Mouse (Mus musculus) spleen, adult 2 months (tissue): ENCODE measurements at regions not wholly inside any gene's neighbourhood (a gene's known extent, or its start where the extent isn't known, plus 50 kb on each side); places are given as distances from the start of the nearest gene placed in this dataset.

ENCODE experiments used
- CTCF ChIP-seq: fragments of 200-500 bp; IDR thresholded peaks from 2 replicates; pipeline ENCODE4 v1.5.1; 2011; ENCODE audit warnings: mild to moderate bottlenecking, inconsistent platforms; ENCODE audit not compliant: insufficient read depth, insufficient read length, insufficient replicate concordance; ENCODE audit errors: extremely low read depth
- POLR2A ChIP-seq: fragments of 200-500 bp; IDR thresholded peaks from 2 replicates; pipeline ENCODE4 v1.6.1; 2011; ENCODE audit warnings: low read depth, low read length, inconsistent platforms

DNA sequence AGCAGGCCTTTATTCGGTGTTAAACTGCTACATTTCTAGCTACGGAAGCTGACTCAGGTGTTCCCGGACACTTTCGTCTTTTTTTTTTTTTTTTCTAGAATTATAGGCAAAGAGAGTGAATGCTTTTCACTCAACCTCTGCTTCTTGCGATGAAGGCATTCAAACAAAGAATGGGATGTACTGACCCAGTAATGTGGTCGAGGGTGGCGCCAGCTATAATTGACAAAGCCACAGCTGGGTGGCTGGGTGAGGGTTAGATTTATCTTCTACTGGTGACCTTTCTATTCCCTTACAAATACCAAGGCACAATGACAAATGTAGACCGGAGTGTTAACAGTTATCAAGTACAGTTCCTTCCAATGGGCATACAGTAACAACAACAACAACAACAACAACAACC lies 340.7 kb upstream of the Slc24a2 start:
- TF ChIP-seq CTCF (no peak), POLR2A (no peak)
